Mouse (Mus musculus) megakaryocyte, embryonic 14.5 days (primary cell): ENCODE results near the gene Ccdc151.

Experiments used
- FLI1 ChIP-seq: IDR thresholded peaks from 2 replicates; pipeline ENCODE4 v1.6.1; 2012; ENCODE audit warnings: low read length, inconsistent platforms, mixed read lengths
- GATA1 ChIP-seq: IDR thresholded peaks from 3 replicates; pipeline ENCODE4 v1.6.1; 2012; ENCODE audit warnings: mixed read lengths, low read length, inconsistent platforms, borderline replicate concordance

DNA sequence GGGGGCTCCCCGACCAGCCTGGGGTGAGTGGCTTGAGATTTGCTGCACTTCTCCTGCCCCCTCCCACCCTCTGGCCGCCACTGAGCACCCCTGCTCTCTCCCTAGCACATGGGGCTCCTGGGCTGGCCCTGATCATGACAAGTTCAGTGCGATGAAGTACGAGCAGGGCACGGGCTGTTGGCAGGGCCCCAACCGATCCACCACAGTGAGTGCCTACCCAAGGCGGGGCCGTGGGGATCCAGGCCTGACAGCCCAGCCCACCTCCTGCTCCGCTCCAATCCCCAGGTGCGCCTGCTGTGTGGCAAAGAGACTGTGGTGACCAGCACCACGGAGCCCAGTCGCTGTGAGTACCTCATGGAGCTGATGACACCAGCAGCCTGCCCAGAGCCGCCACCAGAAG, 10.3 kb upstream of the Ccdc151 start:
- TF ChIP-seq GATA1 (no peak), FLI1 (no peak)
